Mouse (Mus musculus): ENCODE results near the gene Ihh. TPM values are rescaled to one million over a fixed set of nuclear protein-coding genes. Genes with fewer than 3 reads are reported as not detected.

Ihh gene
- total RNA-seq (2014; rRNA removed), result 0.08 and 0.29 TPM in 2 replicates
- 0.11 and 0.19 TPM in 2 replicates for polyA plus RNA-seq (2015; fragmentation: Nextera tagmentation; extraction: Ambion mirVana)

- Histone ChIP-seq H3K4me3 (ENCODE audit: low read depth, low read length) (peak within 1 kb of the TSS; percentile 32), H3K9me3 (ENCODE audit: low read length) (no peaks in the 10 kb centered on the region), H3K4me1 (ENCODE audit: insufficient read depth) (0 out of 2 replicates have a peak, but pooled peaks cover 18% of the 10 kb centered on the region), H3K27me3 (ENCODE audit: insufficient read depth, low read length) (peaks cover 77% of the 10 kb centered on the region), H3K27ac (ENCODE audit: low read depth, low read length) (no peak within 1 kb of the TSS), H3K36me3 (ENCODE audit: insufficient read depth) (no peaks in the 10 kb centered on the region), H3K4me2 (ENCODE audit: low read depth) (peak within 1 kb of the TSS; percentile 54), H3K9ac (0 out of 2 replicates have a peak within 1 kb of the TSS, but pooled peaks have one; percentile 28)
- WGBS, result 3% methylated on average over 37 of the region's 55 CpGs
- ATAC-seq (no peak), DNase-seq (no peak)
- no peak for TF ChIP-seq CTCF (IDR thresholded peaks at IDR 0.05; ENCODE audit: low read depth)
Measured at GRCm38 (mm10) chr1:74951556-74952210, at the start of gene Ihh. Ihh (minus strand) TSS chr1:74951672.

GRCm38 (mm10) chr1:75001183-75001582 is 49.7 kb upstream of the Ihh start:
- Histone ChIP-seq H3K9me3 (ENCODE audit: low read length) (no peaks in the 10 kb centered on the region), H3K4me2 (ENCODE audit: low read depth) (no peak overlapping the region), H3K4me3 (ENCODE audit: low read depth, low read length) (no peak overlapping the region), H3K27me3 (ENCODE audit: insufficient read depth, low read length) (no peaks in the 10 kb centered on the region), H3K36me3 (ENCODE audit: insufficient read depth) (no peaks in the 10 kb centered on the region), H3K9ac (no peak overlapping the region), H3K4me1 (ENCODE audit: insufficient read depth) (no peaks in the 10 kb centered on the region), H3K27ac (ENCODE audit: low read depth, low read length) (no peak overlapping the region)
- DNase-seq, result peak; percentile 4
- ATAC-seq, result no peak
- WGBS, result 77% methylated on average over 6 of the region's 6 CpGs
- no peak for TF ChIP-seq CTCF (IDR thresholded peaks at IDR 0.05; ENCODE audit: low read depth)

- H3K27me3 ChIP-seq (ENCODE audit: insufficient read depth, low read length), result no peaks in the 10 kb centered on the region
- H3K9me3 ChIP-seq (ENCODE audit: low read length), result no peaks in the 10 kb centered on the region
- no peaks in the 10 kb centered on the region for H3K4me1 ChIP-seq (ENCODE audit: insufficient read depth)
- 4% methylated on average over 1 of the region's 1 CpGs for WGBS
- no peak overlapping the region for H3K4me3 ChIP-seq (ENCODE audit: low read depth, low read length)
- H3K27ac ChIP-seq (ENCODE audit: low read depth, low read length), result no peak overlapping the region
- no peaks in the 10 kb centered on the region for H3K36me3 ChIP-seq (ENCODE audit: insufficient read depth)
- peak; percentile 68 for TF ChIP-seq CTCF (IDR thresholded peaks at IDR 0.05; ENCODE audit: low read depth)
- ATAC-seq (no peak), DNase-seq (peak; percentile 3)
- H3K4me2 ChIP-seq (ENCODE audit: low read depth), result no peak overlapping the region
- H3K9ac ChIP-seq, result no peak overlapping the region
Measured at GRCm38 (mm10) chr1:75000496-75000895, 49.0 kb upstream of the Ihh start.

- no peak overlapping the region for H3K4me2 ChIP-seq (ENCODE audit: low read depth)
- no peaks in the 10 kb centered on the region for H3K4me1 ChIP-seq (ENCODE audit: insufficient read depth)
- no peaks in the 10 kb centered on the region for H3K27me3 ChIP-seq (ENCODE audit: insufficient read depth, low read length)
- ATAC-seq, result no peak
- H3K36me3 ChIP-seq (ENCODE audit: insufficient read depth), result no peaks in the 10 kb centered on the region
- H3K9me3 ChIP-seq (ENCODE audit: low read length), result no peaks in the 10 kb centered on the region
- WGBS, result 86% methylated on average over 5 of the region's 5 CpGs
- no peak for DNase-seq
- TF ChIP-seq CTCF (IDR thresholded peaks at IDR 0.05; ENCODE audit: low read depth), result no peak
- no peak overlapping the region for H3K4me3 ChIP-seq (ENCODE audit: low read depth, low read length)
- no peak overlapping the region for H3K27ac ChIP-seq (ENCODE audit: low read depth, low read length)
- H3K9ac ChIP-seq, result no peak overlapping the region
Measured at GRCm38 (mm10) chr1:74999173-74999572, 47.7 kb upstream of the Ihh start.

- 80% methylated on average over 2 of the region's 2 CpGs for WGBS
- TF ChIP-seq CTCF (IDR thresholded peaks at IDR 0.05; ENCODE audit: low read depth), result no peak
- H3K4me1 ChIP-seq (ENCODE audit: insufficient read depth), result no peaks in the 10 kb centered on the region
- H3K36me3 ChIP-seq (ENCODE audit: insufficient read depth), result no peaks in the 10 kb centered on the region
- DNase-seq (no peak), ATAC-seq (no peak)
- H3K27ac ChIP-seq (ENCODE audit: low read depth, low read length), result no peak overlapping the region
- no peak overlapping the region for H3K4me3 ChIP-seq (ENCODE audit: low read depth, low read length)
- no peak overlapping the region for H3K4me2 ChIP-seq (ENCODE audit: low read depth)
- H3K9ac ChIP-seq, result no peak overlapping the region
- H3K27me3 ChIP-seq (ENCODE audit: insufficient read depth, low read length), result no peaks in the 10 kb centered on the region
- no peaks in the 10 kb centered on the region for H3K9me3 ChIP-seq (ENCODE audit: low read length)
Measured at GRCm38 (mm10) chr1:74997231-74997630, 45.8 kb upstream of the Ihh start.

GRCm38 (mm10) chr1:74977001-74977400 is 25.5 kb upstream of the Ihh start:
- ATAC-seq (no peak), DNase-seq (no peak)
- Histone ChIP-seq H3K4me3 (ENCODE audit: low read depth, low read length) (no peak overlapping the region), H3K36me3 (ENCODE audit: insufficient read depth) (no peaks in the 10 kb centered on the region), H3K4me1 (ENCODE audit: insufficient read depth) (no peaks in the 10 kb centered on the region), H3K9me3 (ENCODE audit: low read length) (no peaks in the 10 kb centered on the region), H3K27me3 (ENCODE audit: insufficient read depth, low read length) (no peaks in the 10 kb centered on the region), H3K9ac (no peak overlapping the region), H3K27ac (ENCODE audit: low read depth, low read length) (no peak overlapping the region), H3K4me2 (ENCODE audit: low read depth) (no peak overlapping the region)
- TF ChIP-seq CTCF (IDR thresholded peaks at IDR 0.05; ENCODE audit: low read depth), result no peak
- WGBS, result 85% methylated on average over 8 of the region's 8 CpGs

- no peaks in the 10 kb centered on the region for H3K36me3 ChIP-seq (ENCODE audit: insufficient read depth)
- no peaks in the 10 kb centered on the region for H3K9me3 ChIP-seq (ENCODE audit: low read length)
- H3K27me3 ChIP-seq (ENCODE audit: insufficient read depth, low read length), result no peaks in the 10 kb centered on the region
- WGBS, result 92% methylated on average over 1 of the region's 1 CpGs
- no peak overlapping the region for H3K9ac ChIP-seq
- no peak overlapping the region for H3K27ac ChIP-seq (ENCODE audit: low read depth, low read length)
- H3K4me3 ChIP-seq (ENCODE audit: low read depth, low read length), result no peak overlapping the region
- DNase-seq (no peak), ATAC-seq (no peak)
- no peak overlapping the region for H3K4me2 ChIP-seq (ENCODE audit: low read depth)
- no peak for TF ChIP-seq CTCF (IDR thresholded peaks at IDR 0.05; ENCODE audit: low read depth)
- no peaks in the 10 kb centered on the region for H3K4me1 ChIP-seq (ENCODE audit: insufficient read depth)
Measured at GRCm38 (mm10) chr1:74975936-74976335, 24.5 kb upstream of the Ihh start.

Data from forebrain, postnatal 0 days (tissue).